Mouse (Mus musculus): Measurements from ENCODE around the gene Prkrip1. TPM values are rescaled to one million over a fixed set of nuclear protein-coding genes. Genes with fewer than 3 reads are reported as not detected.

The Prkrip1 gene
- total RNA-seq, 2 experiments from 2014 or later, result 24.2 to 25.1 TPM

DNA sequence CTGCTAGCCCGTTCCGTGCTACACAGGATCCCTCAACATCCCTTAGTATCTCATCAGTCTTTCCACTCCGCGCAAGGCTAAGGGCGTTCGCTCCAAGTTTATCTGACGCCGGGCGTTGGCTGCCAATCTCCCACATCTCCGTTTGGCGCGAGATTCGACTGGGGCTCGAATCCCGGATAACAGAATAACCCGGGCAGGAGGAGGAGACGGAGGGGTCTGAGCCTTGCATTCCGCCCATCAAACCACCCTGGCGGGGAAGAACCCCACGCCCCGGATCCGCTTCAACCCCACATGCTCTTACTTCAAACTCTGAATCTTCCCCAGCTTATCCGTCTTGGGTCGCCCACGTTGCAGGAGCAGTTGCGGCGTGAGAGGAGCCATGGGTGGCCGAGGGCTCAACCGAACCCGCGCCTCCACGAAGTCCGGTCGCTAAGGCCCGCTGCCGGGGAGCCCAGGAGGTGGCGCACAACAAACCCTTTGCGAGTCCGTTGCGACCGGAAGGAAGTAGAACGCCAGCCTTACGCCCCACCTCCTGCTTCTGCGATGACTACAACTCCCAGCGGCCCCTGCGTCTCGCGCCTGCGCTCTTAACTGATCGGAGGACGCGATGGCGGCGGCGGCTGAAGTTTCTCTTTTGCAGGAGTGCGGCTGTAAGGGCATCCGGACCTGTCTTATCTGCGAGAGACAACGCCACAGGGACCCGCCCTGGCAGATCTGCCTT, 63.0 kb downstream of the Prkrip1 start, which contains the start of the genes Lrwd1 and Alkbh4:
TSS of gene Lrwd1 (minus strand) at position 504 of the 721 bp plus-strand sequence.
TSS of gene Alkbh4 (plus strand) at position 576 of the 721 bp plus-strand sequence.
- intact Hi-C loops (cut with DNase I; ENCODE audit: low total_unique reads), result no loop called here

More for the DNA sequence above, 63.0 kb downstream of the Prkrip1 start, which contains the start of the genes Lrwd1 and Alkbh4:
- DNase-seq, result peak; percentile 97

Other genes starting within 250 kb of the Prkrip1 start
- gene Ssc4d, start 224.4 kb downstream of the Prkrip1 start, total RNA-seq (2021), result 1 to 10 TPM in 1 of 2 experiments, under 1 TPM in 1; 0.73 to 1.6 TPM
- gene Zp3, start 218.9 kb downstream of the Prkrip1 start, total RNA-seq (2021), result not detected
- gene Dtx2, start 204.2 kb downstream of the Prkrip1 start, total RNA-seq (2021), result 1 to 10 TPM; 6.7 to 7.5 TPM
- not detected for gene Upk3b, start 160.5 kb downstream of the Prkrip1 start, total RNA-seq (2021)
- gene Upk3bl, start 144.5 kb downstream of the Prkrip1 start, total RNA-seq (2021), result under 1 TPM in 1 of 2 experiments, not detected in 1; 0.27 TPM
- gene Rasa4, start 115.0 kb downstream of the Prkrip1 start, total RNA-seq (2021), result 10 to 100 TPM; 14.6 to 15.3 TPM
- gene Polr2j, start 82.3 kb downstream of the Prkrip1 start, total RNA-seq (2021), result 10 to 100 TPM; 52.9 to 66.0 TPM
- gene Lrwd1, start 62.9 kb downstream of the Prkrip1 start, total RNA-seq (2021), result 1 to 10 TPM; 4.0 to 4.3 TPM
- gene Alkbh4, start 62.8 kb downstream of the Prkrip1 start, total RNA-seq (2021), result 1 to 10 TPM; 4.4 to 5.1 TPM
- 1 to 10 TPM; 2.7 to 3.2 TPM for gene Orai2, start 28.2 kb downstream of the Prkrip1 start, total RNA-seq (2021)
- gene Sh2b2, start 47.6 kb upstream of the Prkrip1 start, total RNA-seq (2021), result 1 to 10 TPM; 4.6 to 8.0 TPM